Mouse (Mus musculus) erythroblast, embryonic 14.5 days (primary cell): Measurements from ENCODE around the gene Ube2q2.

ENCODE experiments used
- GATA1 ChIP-seq: IDR thresholded peaks from 2 replicates; pipeline ENCODE4 v1.6.1; 2012; ENCODE audit warnings: low read length, inconsistent platforms, mixed read lengths
- TAL1 ChIP-seq: IDR thresholded peaks from 3 replicates; pipeline ENCODE4 v1.6.1; 2012; ENCODE audit warnings: low read length, inconsistent platforms, mixed read lengths

- no peak for TF ChIP-seq TAL1
- TF ChIP-seq GATA1, result no peak
Measured at GRCm38 (mm10) chr9:55243280-55243679, 94.6 kb downstream of the Ube2q2 start.
